Mouse (Mus musculus): ENCODE data around the gene Taf5l.

DNA sequence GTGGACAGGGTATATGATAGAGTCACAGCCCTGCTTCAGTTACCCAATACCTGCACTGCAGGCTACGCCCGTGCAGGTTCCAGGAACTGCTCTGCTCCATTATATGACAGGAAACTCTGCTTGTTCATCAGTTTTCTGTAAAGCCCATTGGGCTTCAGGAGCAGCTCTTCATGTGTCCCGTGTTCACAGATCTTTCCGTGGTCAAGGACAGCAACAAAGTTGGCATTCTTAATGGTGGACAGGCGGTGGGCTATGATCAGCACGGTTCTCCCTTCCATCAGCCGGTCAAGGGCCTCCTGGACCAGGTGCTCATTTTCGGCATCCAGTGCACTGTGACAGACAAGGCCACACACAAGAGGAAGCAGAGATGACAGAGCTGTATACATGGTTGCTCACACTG lies 67.0 kb downstream of the Taf5l start:
- TF ChIP-seq CHD2 (IDR thresholded peaks at IDR 0.05; ENCODE audit: low read length), result no peak
- TF ChIP-seq MAX (IDR thresholded peaks at IDR 0.05; ENCODE audit: low read length), result no peak
- TF ChIP-seq USF1 (IDR thresholded peaks at IDR 0.05; ENCODE audit: low read depth, low read length), result no peak
- TF ChIP-seq CTCF (IDR thresholded peaks at IDR 0.05 in 2 of 3, conservative IDR thresholded peaks at IDR 0.05 in 1 of 3; ENCODE audit: control insufficient read depth in 1 of 3, insufficient read depth in 1 of 3, low read depth in 2 of 3, low read length in 3 of 3, poor library complexity in 1 of 3, severe bottlenecking in 1 of 3), result no peak
- no peak for TF ChIP-seq NRF1 (IDR thresholded peaks at IDR 0.05; ENCODE audit: insufficient read depth, low read depth, low read length, poor library complexity, severe bottlenecking)
- TF ChIP-seq HCFC1 (IDR thresholded peaks at IDR 0.05; ENCODE audit: low read depth, low read length), result no peak
- TF ChIP-seq ZNF384 (IDR thresholded peaks at IDR 0.05; ENCODE audit: low read depth, low read length), result no peak
